Mouse (Mus musculus): Measurements from ENCODE around the gene H13.

H13 gene

GRCm38 (mm10) chr2:152700725-152701124 lies 31.5 kb downstream of the H13 start:
- DNase-seq (ENCODE audit: low read depth, low spot score), result no peak

GRCm38 (mm10) chr2:152703596-152704255 lies 34.5 kb downstream of the H13 start:
- DNase-seq (ENCODE audit: low read depth, low spot score), result no peak

GRCm38 (mm10) chr2:152704256-152704605 lies 35.0 kb downstream of the H13 start:
- no peak for DNase-seq (ENCODE audit: low read depth, low spot score)

GRCm38 (mm10) chr2:152704811-152705370 lies 35.6 kb downstream of the H13 start:
- DNase-seq (ENCODE audit: low read depth, low spot score), result no peak

- no peak for DNase-seq (ENCODE audit: low read depth, low spot score)
These were observed 36.8 kb downstream of the H13 start for GRCm38 (mm10) chr2:152705993-152706571.

GRCm38 (mm10) chr2:152707186-152707585 lies 37.9 kb downstream of the H13 start:
- DNase-seq (ENCODE audit: low read depth, low spot score), result no peak

- DNase-seq (ENCODE audit: low read depth, low spot score), result no peak
These were observed 38.4 kb downstream of the H13 start for GRCm38 (mm10) chr2:152707627-152708026.

GRCm38 (mm10) chr2:152709066-152709465 lies 39.8 kb downstream of the H13 start:
- no peak for DNase-seq (ENCODE audit: low read depth, low spot score)

GRCm38 (mm10) chr2:152716241-152716772 lies 47.0 kb downstream of the H13 start:
- DNase-seq (ENCODE audit: low read depth, low spot score), result no peak

GRCm38 (mm10) chr2:152717652-152718051 lies 48.4 kb downstream of the H13 start:
- no peak for DNase-seq (ENCODE audit: low read depth, low spot score)

- DNase-seq (ENCODE audit: low read depth, low spot score), result no peak
These were observed 48.8 kb downstream of the H13 start for GRCm38 (mm10) chr2:152718076-152718475.

GRCm38 (mm10) chr2:152723651-152724331 lies 54.5 kb downstream of the H13 start:
- no peak for DNase-seq (ENCODE audit: low read depth, low spot score)

GRCm38 (mm10) chr2:152724332-152724723 lies 55.1 kb downstream of the H13 start:
- DNase-seq (ENCODE audit: low read depth, low spot score), result no peak

GRCm38 (mm10) chr2:152725178-152725750 lies 56.0 kb downstream of the H13 start:
- no peak for DNase-seq (ENCODE audit: low read depth, low spot score)

GRCm38 (mm10) chr2:152726213-152726612 lies 57.0 kb downstream of the H13 start:
- DNase-seq (ENCODE audit: low read depth, low spot score), result no peak

GRCm38 (mm10) chr2:152726751-152727335 lies 57.6 kb downstream of the H13 start:
- DNase-seq (ENCODE audit: low read depth, low spot score), result no peak

GRCm38 (mm10) chr2:152727795-152728510 lies 58.7 kb downstream of the H13 start:
- no peak for DNase-seq (ENCODE audit: low read depth, low spot score)

- no peak for DNase-seq (ENCODE audit: low read depth, low spot score)
These were observed 59.3 kb downstream of the H13 start for GRCm38 (mm10) chr2:152728594-152728993.

GRCm38 (mm10) chr2:152729013-152729635 lies 59.9 kb downstream of the H13 start:
- no peak for DNase-seq (ENCODE audit: low read depth, low spot score)

GRCm38 (mm10) chr2:152729636-152730020 lies 60.4 kb downstream of the H13 start:
- no peak for DNase-seq (ENCODE audit: low read depth, low spot score)

GRCm38 (mm10) chr2:152733201-152733600 lies 63.9 kb downstream of the H13 start:
- peak; percentile 56 for DNase-seq (ENCODE audit: low read depth, low spot score)
